Mouse (Mus musculus): ENCODE results near the gene Itfg2. TPM values are rescaled to one million over a fixed set of nuclear protein-coding genes. Genes with fewer than 3 reads are reported as not detected.
A peak's percentile ranks its signal among the peaks of the same experiment; 100 is the strongest.

Itfg2 gene
- polyA plus RNA-seq (2015; fragmentation: Nextera tagmentation; extraction: Ambion mirVana), result 50.7 and 51.4 TPM in 2 replicates

GRCm38 (mm10) chr6:128424269-128425019 lies at the start of gene Itfg2:
Gene Itfg2, minus strand, starts transcription at chr6:128424931.
- Histone ChIP-seq H3K4me3 (peak within 1 kb of the TSS; percentile 65), H3K36me3 (replicated peaks) (peaks cover 11% of the 10 kb centered on the region), H3K4me1 (peaks cover 6% of the 10 kb centered on the region), H3K4me2 (peak within 1 kb of the TSS; percentile 62), H3K27ac (peak within 1 kb of the TSS; percentile 99), H3K9ac (peak within 1 kb of the TSS; percentile 78), H3K9me3 (no peaks in the 10 kb centered on the region), H3K27me3 (replicated peaks) (no peaks in the 10 kb centered on the region)
- under 1% methylated on average over 42 of the region's 42 CpGs for WGBS
- ATAC-seq (replicated peaks), result peak; percentile 96

- Histone ChIP-seq H3K36me3 (replicated peaks) (no peaks in the 10 kb centered on the region), H3K4me3 (no peak overlapping the region), H3K9ac (no peak overlapping the region), H3K27ac (no peak overlapping the region), H3K4me2 (no peak overlapping the region), H3K9me3 (no peaks in the 10 kb centered on the region), H3K27me3 (replicated peaks) (no peaks in the 10 kb centered on the region), H3K4me1 (no peaks in the 10 kb centered on the region)
- ATAC-seq (replicated peaks), result no peak
- WGBS, result 94% methylated on average over 6 of the region's 6 CpGs
Observed at GRCm38 (mm10) chr6:128474112-128474511, 49.4 kb upstream of the Itfg2 start.

GRCm38 (mm10) chr6:128469451-128469850 lies 44.7 kb upstream of the Itfg2 start:
- H3K36me3 ChIP-seq (replicated peaks), result no peaks in the 10 kb centered on the region
- no peaks in the 10 kb centered on the region for H3K9me3 ChIP-seq
- WGBS, result 7% methylated on average over 12 of the region's 12 CpGs
- H3K9ac ChIP-seq, result no peak overlapping the region
- H3K4me1 ChIP-seq, result no peaks in the 10 kb centered on the region
- ATAC-seq (replicated peaks), result no peak
- H3K27ac ChIP-seq, result no peak overlapping the region
- H3K27me3 ChIP-seq (replicated peaks), result no peaks in the 10 kb centered on the region
- H3K4me2 ChIP-seq, result no peak overlapping the region
- H3K4me3 ChIP-seq, result no peak overlapping the region

GRCm38 (mm10) chr6:128467298-128467697 lies 42.6 kb upstream of the Itfg2 start:
- Histone ChIP-seq H3K4me1 (no peaks in the 10 kb centered on the region), H3K27ac (no peak overlapping the region), H3K36me3 (replicated peaks) (no peaks in the 10 kb centered on the region), H3K27me3 (replicated peaks) (no peaks in the 10 kb centered on the region), H3K4me2 (no peak overlapping the region), H3K9me3 (no peaks in the 10 kb centered on the region), H3K9ac (no peak overlapping the region), H3K4me3 (no peak overlapping the region)
- no peak for ATAC-seq (replicated peaks)
- 47% methylated on average over 2 of the region's 2 CpGs for WGBS

- Histone ChIP-seq H3K9me3 (no peaks in the 10 kb centered on the region), H3K27me3 (replicated peaks) (no peaks in the 10 kb centered on the region), H3K4me2 (no peak overlapping the region), H3K4me1 (no peaks in the 10 kb centered on the region), H3K36me3 (replicated peaks) (no peaks in the 10 kb centered on the region), H3K27ac (no peak overlapping the region), H3K4me3 (no peak overlapping the region), H3K9ac (no peak overlapping the region)
- ATAC-seq (replicated peaks), result no peak
- WGBS, result 60% methylated on average over 3 of the region's 3 CpGs
Observed at GRCm38 (mm10) chr6:128466563-128466962, 41.8 kb upstream of the Itfg2 start.

GRCm38 (mm10) chr6:128466043-128466442 lies 41.3 kb upstream of the Itfg2 start:
- no peak overlapping the region for H3K4me3 ChIP-seq
- no peak overlapping the region for H3K4me2 ChIP-seq
- H3K36me3 ChIP-seq (replicated peaks), result no peaks in the 10 kb centered on the region
- WGBS, result 60% methylated on average over 7 of the region's 7 CpGs
- H3K9ac ChIP-seq, result no peak overlapping the region
- no peak overlapping the region for H3K27ac ChIP-seq
- no peaks in the 10 kb centered on the region for H3K27me3 ChIP-seq (replicated peaks)
- no peaks in the 10 kb centered on the region for H3K4me1 ChIP-seq
- no peak for ATAC-seq (replicated peaks)
- no peaks in the 10 kb centered on the region for H3K9me3 ChIP-seq

GRCm38 (mm10) chr6:128464996-128465395 lies 40.3 kb upstream of the Itfg2 start:
- 84% methylated on average over 4 of the region's 4 CpGs for WGBS
- no peak overlapping the region for H3K4me2 ChIP-seq

GRCm38 (mm10) chr6:128461606-128462005 lies 36.9 kb upstream of the Itfg2 start:
- Histone ChIP-seq H3K36me3 (replicated peaks) (no peaks in the 10 kb centered on the region), H3K9ac (no peak overlapping the region), H3K4me2 (no peak overlapping the region), H3K4me1 (no peaks in the 10 kb centered on the region), H3K27me3 (replicated peaks) (no peaks in the 10 kb centered on the region), H3K4me3 (no peak overlapping the region), H3K9me3 (no peaks in the 10 kb centered on the region), H3K27ac (no peak overlapping the region)
- ATAC-seq (replicated peaks), result no peak

More at GRCm38 (mm10) chr6:128464996-128465395, 40.3 kb upstream of the Itfg2 start:
- no peaks in the 10 kb centered on the region for H3K4me1 ChIP-seq
- H3K9me3 ChIP-seq, result no peaks in the 10 kb centered on the region
- no peak overlapping the region for H3K4me3 ChIP-seq
- no peaks in the 10 kb centered on the region for H3K36me3 ChIP-seq (replicated peaks)
- no peaks in the 10 kb centered on the region for H3K27me3 ChIP-seq (replicated peaks)
- H3K27ac ChIP-seq, result no peak overlapping the region
- H3K9ac ChIP-seq, result no peak overlapping the region
- no peak for ATAC-seq (replicated peaks)

GRCm38 (mm10) chr6:128460729-128461503 lies 36.2 kb upstream of the Itfg2 start:
- H3K4me1 ChIP-seq, result no peaks in the 10 kb centered on the region
- no peaks in the 10 kb centered on the region for H3K27me3 ChIP-seq (replicated peaks)
- 79% methylated on average over 14 of the region's 14 CpGs for WGBS
- no peaks in the 10 kb centered on the region for H3K36me3 ChIP-seq (replicated peaks)
- H3K4me3 ChIP-seq, result no peak overlapping the region
- H3K4me2 ChIP-seq, result no peak overlapping the region
- ATAC-seq (replicated peaks), result no peak
- no peak overlapping the region for H3K9ac ChIP-seq
- H3K27ac ChIP-seq, result no peak overlapping the region
- no peaks in the 10 kb centered on the region for H3K9me3 ChIP-seq

GRCm38 (mm10) chr6:128460321-128460720 lies 35.6 kb upstream of the Itfg2 start:
- Histone ChIP-seq H3K4me3 (no peak overlapping the region), H3K9me3 (no peaks in the 10 kb centered on the region), H3K27ac (no peak overlapping the region), H3K4me1 (no peaks in the 10 kb centered on the region), H3K4me2 (no peak overlapping the region), H3K36me3 (replicated peaks) (no peaks in the 10 kb centered on the region), H3K27me3 (replicated peaks) (no peaks in the 10 kb centered on the region), H3K9ac (no peak overlapping the region)
- WGBS, result 18% methylated on average over 2 of the region's 2 CpGs
- no peak for ATAC-seq (replicated peaks)

- Histone ChIP-seq H3K9me3 (no peaks in the 10 kb centered on the region), H3K9ac (no peak overlapping the region), H3K4me2 (no peak overlapping the region), H3K27ac (no peak overlapping the region), H3K4me1 (no peaks in the 10 kb centered on the region), H3K27me3 (replicated peaks) (no peaks in the 10 kb centered on the region), H3K4me3 (no peak overlapping the region), H3K36me3 (replicated peaks) (no peaks in the 10 kb centered on the region)
- WGBS, result 84% methylated on average over 5 of the region's 5 CpGs
- no peak for ATAC-seq (replicated peaks)
Observed at GRCm38 (mm10) chr6:128457186-128457585, 32.5 kb upstream of the Itfg2 start.

- Histone ChIP-seq H3K4me2 (no peak overlapping the region), H3K4me1 (no peaks in the 10 kb centered on the region), H3K27ac (no peak overlapping the region), H3K9ac (no peak overlapping the region), H3K4me3 (no peak overlapping the region), H3K27me3 (replicated peaks) (no peaks in the 10 kb centered on the region), H3K36me3 (replicated peaks) (no peaks in the 10 kb centered on the region), H3K9me3 (no peaks in the 10 kb centered on the region)
- 84% methylated on average over 12 of the region's 12 CpGs for WGBS
- ATAC-seq (replicated peaks), result no peak
Observed at GRCm38 (mm10) chr6:128455835-128456605, 31.3 kb upstream of the Itfg2 start.

All from midbrain, embryonic 15.5 days (tissue).